Mouse (Mus musculus) ES-Bruce4 (cell line): ENCODE results near the gene Mdga1.

Source experiments
- CTCF ChIP-seq: IDR thresholded peaks from one replicate; pipeline ENCODE4 v1.8.1; 2011; ENCODE audit warnings: low read depth, low read length
- EP300 ChIP-seq: IDR thresholded peaks from 2 replicates; pipeline ENCODE4 v1.6.1; 2011; ENCODE audit warnings: low read depth, low read length; ENCODE audit not compliant: insufficient read depth
- POLR2A ChIP-seq: IDR thresholded peaks from one replicate; pipeline ENCODE4 v1.8.1; 2011; ENCODE audit warnings: low read length; ENCODE audit not compliant: insufficient read depth

DNA sequence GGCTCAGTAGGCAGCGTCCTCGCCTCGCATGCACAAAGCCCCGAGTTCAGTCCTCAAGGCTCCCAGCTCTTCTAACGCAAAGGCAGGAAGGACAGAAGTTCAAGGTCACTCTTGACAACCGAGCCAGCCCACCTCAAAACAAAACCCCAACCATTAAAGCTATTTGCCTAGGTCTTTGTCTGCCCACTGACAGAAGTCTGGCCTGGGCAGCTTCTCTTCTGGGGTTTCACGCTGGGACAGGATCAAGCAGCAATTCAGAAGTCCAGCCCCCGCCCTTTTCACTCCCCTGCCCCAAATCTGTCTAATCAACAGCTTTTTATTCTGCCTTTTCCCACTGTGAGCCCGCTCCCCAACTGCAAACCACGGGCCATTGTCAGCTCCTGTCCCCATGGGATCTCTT lies 89.6 kb downstream of the Mdga1 start:
- TF ChIP-seq CTCF (no peak), POLR2A (no peak), EP300 (peak; percentile 81)
